Mouse (Mus musculus) olfactory bulb, adult 2 months (tissue): ENCODE results near the gene Hdac11. TPM values are rescaled to one million over a fixed set of nuclear protein-coding genes. Genes with fewer than 3 reads are reported as not detected.
"Not testable (repeated sequence)": the region's sequence is repeated elsewhere in the genome, so short reads cannot be mapped to it uniquely, and the experiment has no call there.

Experiments
- H3K27ac ChIP-seq: fragments of 200-500 bp; 2 replicates; pipeline ENCODE4 v1.5.1; 2012; ENCODE audit warnings: low read depth, low read length; ENCODE audit not compliant: insufficient read depth
- H3K4me1 ChIP-seq: fragments of 200-500 bp; 2 replicates; pipeline ENCODE4 v1.6.1; 2012; ENCODE audit warnings: low read length; ENCODE audit not compliant: control insufficient read depth, insufficient read depth
- H3K4me3 ChIP-seq: fragments of 200-500 bp; 2 replicates; pipeline ENCODE4 v1.5.1; 2012; ENCODE audit warnings: mild to moderate bottlenecking, low read depth, low read length, moderate library complexity; ENCODE audit not compliant: insufficient read depth
- CTCF ChIP-seq: fragments of 200-500 bp; IDR thresholded peaks from 2 replicates; pipeline ENCODE4 v1.5.1; 2012; ENCODE audit warnings: low read depth, mild to moderate bottlenecking, low read length, moderate library complexity; ENCODE audit not compliant: insufficient read depth
- POLR2A ChIP-seq: fragments of 200-500 bp; IDR thresholded peaks from 2 replicates; pipeline ENCODE4 v1.6.1; 2012; ENCODE audit warnings: mild to moderate bottlenecking, low read depth, low read length, moderate library complexity; ENCODE audit not compliant: insufficient read depth
- WGBS: fragments of 180-500 bp; shearing (Covaris S2); methylation state at CpG from one replicate; pipeline ENCODE4 v1.1.7; 2018; 5-methylcytosine and 5-hydroxymethylcytosine counted together
- polyA plus RNA-seq: library from polyadenylated mRNA; stranded (reverse); fragments of >200 nt; gene quantifications from 2 replicates; pipeline ENCODE4 v1.2.4, GENCODE M21; 2012; ENCODE audit warnings: low replicate concordance; ENCODE audit not compliant: missing spikeins, insufficient read depth, insufficient read length

The Hdac11 gene
- polyA plus RNA-seq, 1 experiment: not detected

DNA sequence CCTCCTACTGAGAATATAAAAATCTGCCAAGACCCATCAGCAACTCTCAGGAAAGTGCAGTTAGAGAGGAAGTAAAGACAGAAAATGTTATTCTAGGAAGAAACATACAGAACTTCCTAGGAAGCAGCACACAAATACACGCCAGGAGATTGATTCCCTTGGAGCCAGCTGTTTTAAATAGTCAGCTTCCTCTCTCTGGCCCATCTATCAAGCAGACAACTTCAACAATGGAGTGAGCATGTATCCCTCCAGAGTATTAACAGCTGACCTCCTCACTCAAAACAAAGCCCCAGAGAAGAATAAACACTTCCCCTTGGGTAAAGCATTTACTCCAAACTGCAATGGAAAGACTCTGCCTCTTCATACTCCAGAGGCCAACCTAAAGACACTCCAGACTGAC lies 41.3 kb upstream of the Hdac11 start:
- no peak overlapping the region for H3K27ac ChIP-seq
- H3K4me1 ChIP-seq: peaks cover 12% of the 10 kb centered on the region
- 58% methylated on average over 1 of the region's 1 CpGs for WGBS
- TF ChIP-seq CTCF: no peak
- TF ChIP-seq POLR2A: no peak
- H3K4me3 ChIP-seq: no peak overlapping the region

DNA sequence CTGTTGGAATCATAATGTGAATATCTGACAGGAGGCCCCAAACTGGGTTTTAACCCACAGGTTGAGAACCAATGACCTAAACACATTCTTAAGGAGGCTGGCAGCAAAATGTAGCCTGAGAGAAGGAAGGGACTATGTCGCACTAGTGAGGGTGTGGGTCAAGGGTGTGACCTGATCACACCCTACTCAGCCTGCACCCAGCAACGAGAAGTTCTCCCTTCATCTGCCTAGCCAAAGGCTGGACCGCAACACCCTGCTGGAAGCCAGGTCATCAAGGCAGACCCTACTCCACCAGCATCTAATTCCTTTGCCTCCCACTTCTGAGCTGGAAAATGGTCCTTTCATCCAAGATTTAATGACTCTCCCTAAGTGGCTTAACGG lies 40.6 kb upstream of the Hdac11 start:
- TF ChIP-seq POLR2A: no peak
- no peak for TF ChIP-seq CTCF
- Histone ChIP-seq H3K4me3 (peak overlapping the region; percentile 77), H3K27ac (peak overlapping the region; percentile 80; the same call in 1 of the 2 replicates), H3K4me1 (peaks cover 12% of the 10 kb centered on the region)
- WGBS: 23% methylated on average over 4 of the region's 4 CpGs

DNA sequence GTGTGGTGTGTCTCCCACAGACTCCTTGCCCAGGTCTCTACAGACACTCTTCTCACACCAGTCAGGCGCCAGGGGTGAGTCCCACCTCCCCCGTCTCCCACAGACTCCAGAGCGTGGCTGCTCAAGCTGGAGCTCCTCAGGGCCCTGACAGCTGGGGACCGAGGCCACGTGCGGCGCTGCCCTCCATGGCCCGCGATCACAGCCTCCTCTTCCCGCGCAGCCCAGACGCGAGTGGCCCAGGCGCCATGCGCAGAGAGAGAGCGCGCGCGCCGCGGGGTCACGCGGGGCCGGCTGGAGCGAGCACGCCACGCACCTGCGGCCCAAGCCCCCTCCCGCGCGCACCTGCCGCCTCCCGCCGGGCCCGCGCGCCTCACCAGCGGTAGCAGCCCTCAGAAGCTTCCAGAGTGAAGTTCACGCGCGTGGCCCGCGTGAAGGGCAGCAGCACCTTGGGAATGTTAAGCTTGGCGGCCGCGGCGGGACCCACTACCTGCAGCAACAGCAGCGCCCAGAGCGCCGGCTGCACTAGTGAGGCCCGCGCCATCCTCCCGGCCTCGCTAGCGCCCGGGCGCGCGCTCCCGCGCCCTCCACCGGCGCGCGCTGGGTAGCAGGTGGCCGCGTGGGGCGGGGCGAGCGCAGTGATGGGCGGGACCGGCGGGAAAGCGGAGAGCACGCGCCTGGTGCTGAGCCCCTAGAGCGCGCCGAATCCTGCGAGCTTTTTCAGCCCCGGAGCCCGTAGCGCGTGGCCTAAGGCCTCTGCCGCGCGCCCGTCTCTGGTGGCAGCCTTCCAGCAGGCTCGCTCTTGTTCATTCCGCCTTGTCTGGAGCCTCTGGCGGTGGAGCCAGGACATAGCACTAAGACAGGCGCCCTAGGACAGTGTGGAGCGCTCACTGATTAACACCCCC lies 40.0 kb upstream of the Hdac11 start, which contains the start of gene Nup210:
Nup210 (minus strand) TSS at position 586 of the 902 bp plus-strand sequence.
- peak within 1 kb of the TSS; percentile 77 for H3K4me3 ChIP-seq
- peak within 1 kb of the TSS; percentile 80 for H3K27ac ChIP-seq
- TF ChIP-seq POLR2A (peak; percentile 94), CTCF (peak; percentile 73)
- peaks cover 12% of the 10 kb centered on the region for H3K4me1 ChIP-seq
- WGBS: under 1% methylated on average over 93 of the region's 93 CpGs

DNA sequence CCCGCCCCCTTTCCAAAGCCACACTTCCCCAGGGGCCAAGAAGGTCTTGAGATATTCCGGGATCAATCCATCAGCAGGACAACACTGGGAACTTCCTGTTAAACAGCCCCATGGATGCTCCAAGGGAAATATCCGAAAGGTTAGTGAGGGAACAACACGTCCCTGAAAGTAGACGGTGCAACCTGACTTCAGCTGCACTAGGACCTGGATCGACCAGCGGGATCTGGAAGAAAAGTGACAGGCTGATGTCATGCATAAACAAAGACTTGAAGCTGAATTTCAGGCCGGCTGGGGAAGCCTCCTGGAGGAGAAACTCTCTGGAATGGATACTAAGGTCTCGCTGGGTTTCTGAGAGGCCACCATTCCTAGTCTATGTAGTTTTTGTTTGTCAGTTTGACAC lies 39.3 kb upstream of the Hdac11 start:
- Histone ChIP-seq H3K4me3 (peak overlapping the region; percentile 77), H3K27ac (peak overlapping the region; percentile 23; the same call in 1 of the 2 replicates), H3K4me1 (peaks cover 12% of the 10 kb centered on the region)
- TF ChIP-seq POLR2A (no peak), CTCF (no peak)
- WGBS: 7% methylated on average over 9 of the region's 9 CpGs

DNA sequence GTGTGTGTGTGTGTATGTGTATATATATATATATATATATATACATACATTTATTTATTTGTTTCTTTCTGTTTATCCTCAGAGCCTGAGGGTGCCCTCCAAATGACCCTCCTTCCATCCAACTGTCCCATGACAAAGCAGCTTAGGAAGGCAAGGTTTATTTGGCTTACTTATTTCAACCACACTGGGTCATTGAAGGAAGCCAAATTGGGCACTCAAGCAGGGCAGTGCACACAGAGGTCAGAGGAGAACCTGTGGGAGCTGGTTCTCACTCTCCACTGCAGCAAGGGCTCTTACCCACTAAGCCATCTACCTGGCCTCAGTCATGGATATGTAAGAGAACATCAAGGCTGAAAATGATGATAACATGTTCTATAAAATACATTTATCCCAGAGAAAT lies 37.9 kb upstream of the Hdac11 start:
- Histone ChIP-seq H3K4me3 (no peak overlapping the region), H3K27ac (no peak overlapping the region), H3K4me1 (peaks cover 12% of the 10 kb centered on the region)
- TF ChIP-seq CTCF (no peak), POLR2A (no peak)

DNA sequence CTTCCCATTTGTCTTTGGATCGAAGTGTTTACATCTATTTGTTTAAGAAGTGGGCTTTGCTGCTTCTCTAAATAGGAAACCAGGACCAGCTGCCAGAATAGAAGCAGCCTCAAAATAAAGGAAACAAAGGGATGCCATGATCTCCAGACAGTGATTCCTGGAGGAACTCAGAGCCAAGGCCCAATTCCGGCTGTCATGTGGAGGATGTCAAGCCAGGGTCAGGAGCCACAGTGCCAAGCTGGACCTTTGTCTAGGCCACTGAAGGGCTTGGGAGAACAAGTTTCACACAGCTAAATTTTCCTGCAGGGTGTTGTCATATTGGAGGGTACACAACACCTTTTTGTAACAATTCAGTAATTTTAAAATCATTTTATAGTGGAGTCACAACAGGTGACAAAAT lies 36.3 kb upstream of the Hdac11 start:
- 92% methylated on average over 2 of the region's 2 CpGs for WGBS
- TF ChIP-seq POLR2A (no peak), CTCF (no peak)

DNA sequence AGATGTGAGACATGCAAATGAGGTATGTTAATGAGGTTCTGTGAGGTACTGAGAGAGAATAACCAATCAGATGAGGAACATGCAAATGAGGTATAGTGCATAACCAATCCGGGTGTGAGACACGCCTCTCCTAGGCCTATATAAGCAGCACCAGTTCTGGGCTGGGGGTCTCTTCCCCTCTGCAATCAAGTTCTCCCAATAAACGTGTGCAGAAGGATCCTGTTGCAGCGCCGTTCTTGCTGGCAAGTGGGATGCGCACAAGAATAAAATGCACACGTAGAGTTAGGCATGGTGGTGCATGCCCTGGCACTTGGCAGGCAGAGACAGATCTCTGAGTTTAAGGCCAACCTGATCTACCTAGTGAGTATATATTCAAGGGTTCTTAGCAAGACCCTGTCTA lies 35.4 kb upstream of the Hdac11 start:
- 95% methylated on average over 7 of the region's 7 CpGs for WGBS
- not testable (repeated sequence) for H3K27ac ChIP-seq, H3K4me3 ChIP-seq, H3K4me1 ChIP-seq

More for the DNA sequence above, 36.3 kb upstream of the Hdac11 start:
- H3K4me1 ChIP-seq: peaks cover 12% of the 10 kb centered on the region
- no peak overlapping the region for H3K4me3 ChIP-seq
- H3K27ac ChIP-seq: no peak overlapping the region

DNA sequence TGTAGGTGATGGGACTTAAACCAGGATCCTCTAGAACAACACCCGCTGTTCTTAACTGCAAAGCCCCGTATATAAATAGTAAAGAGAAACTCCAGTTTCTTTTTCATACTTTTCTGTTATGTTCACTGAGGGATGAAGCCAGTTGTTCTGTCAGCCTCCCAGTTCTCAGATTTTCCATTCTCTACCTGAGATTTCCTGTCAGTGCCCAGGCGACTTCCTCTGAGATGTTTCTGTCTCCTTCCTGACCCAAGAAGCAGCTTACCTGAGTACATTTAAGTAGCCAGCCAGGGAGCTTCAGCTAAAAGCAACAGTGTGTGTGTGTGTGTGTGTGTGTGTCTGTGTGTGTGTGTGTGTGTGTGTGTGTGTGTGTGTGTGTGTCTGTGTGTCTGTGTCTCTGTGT lies 33.0 kb upstream of the Hdac11 start:
- TF ChIP-seq POLR2A (no peak), CTCF (no peak)
- Histone ChIP-seq H3K27ac (no peak overlapping the region), H3K4me1 (no peaks in the 10 kb centered on the region), H3K4me3 (no peak overlapping the region)
- 89% methylated on average over 3 of the region's 3 CpGs for WGBS

DNA sequence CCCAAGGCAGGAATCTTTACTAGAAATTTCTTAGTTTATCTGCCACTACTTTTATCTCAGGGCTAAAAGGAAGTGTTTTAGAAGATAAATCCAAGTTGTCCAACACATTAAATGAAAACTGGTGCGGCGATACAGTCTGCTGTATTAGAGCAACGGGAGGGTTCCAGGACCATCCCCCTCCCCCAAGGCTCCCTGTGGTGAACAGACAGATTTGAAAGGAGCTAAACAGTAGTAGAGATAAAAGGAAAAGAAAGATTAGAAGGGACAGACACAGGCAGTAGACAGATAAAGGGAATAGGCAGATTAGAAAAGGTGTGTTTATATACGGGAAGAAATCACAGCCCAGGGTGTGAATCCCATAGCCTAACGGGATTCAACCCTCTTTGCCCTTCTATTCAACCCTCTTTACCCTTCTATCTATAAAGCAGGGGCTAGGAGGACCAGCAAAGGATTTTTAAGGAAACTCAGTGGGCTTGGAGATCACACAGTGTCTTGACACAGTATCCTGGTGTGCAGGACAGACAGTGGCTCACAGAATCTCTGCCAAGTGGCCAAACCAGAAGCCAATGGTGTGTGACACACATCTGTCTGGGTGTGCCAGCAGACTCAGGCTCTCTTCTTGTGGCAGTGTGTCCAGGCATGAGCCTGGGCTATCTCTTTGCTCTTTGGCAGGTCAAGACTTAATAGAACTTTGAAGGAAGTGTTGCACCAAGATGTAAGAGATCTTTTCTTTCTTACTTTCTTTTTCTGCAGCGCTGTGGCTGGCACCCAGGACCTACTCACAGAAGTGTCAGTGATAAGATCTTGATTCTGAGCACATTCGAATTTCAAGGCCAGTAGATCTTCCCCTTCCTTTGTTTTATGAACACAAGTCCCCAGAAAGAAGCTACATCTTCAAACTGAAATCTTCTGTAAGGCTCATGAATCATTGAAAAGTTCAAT lies 31.9 kb upstream of the Hdac11 start:
- H3K4me1 ChIP-seq: no peaks in the 10 kb centered on the region
- H3K27ac ChIP-seq: no peak overlapping the region
- no peak overlapping the region for H3K4me3 ChIP-seq
- 56% methylated on average over 7 of the region's 7 CpGs for WGBS
- TF ChIP-seq POLR2A: no peak
- TF ChIP-seq CTCF: no peak
